Comparison of ENCODE assay signal across 11 mouse cellular contexts in genomic region chrX:166688779-166689178, GRCm38 (mm10).
DNase-seq lines count a peak whose midpoint lies in the region; ATAC-seq and TF ChIP-seq lines count a peak whose summit lies in the region.
"Had no signal": no experiment of that assay in that cellular context is flagged by ENCODE, and none has a peak within 500 bp of the region (broad histone marks: within the 10 kb centered on the region; RNA-seq: fewer than 3 reads in every experiment).

No protein-coding gene starts in this region.

- WGBS in embryonic facial prominence, embryonic 10.5 days, result 87% methylated on average over 3 of the region's 3 CpGs
- WGBS in intestine, postnatal 0 days, result 72% methylated on average over 3 of the region's 3 CpGs

- no peak overlapping the region for H3K9ac ChIP-seq in intestine, postnatal 0 days (ENCODE audit: low read depth, low read length)
- H3K9ac ChIP-seq: embryonic facial prominence, embryonic 12.5 days; kidney, embryonic 15.5 days; lung, embryonic 15.5 days had no signal

- no peaks in the 10 kb centered on the region for H3K36me3 ChIP-seq in embryonic facial prominence, embryonic 10.5 days (replicated peaks)
- H3K36me3 ChIP-seq in intestine, postnatal 0 days (ENCODE audit: control insufficient read depth, insufficient read depth), result no peaks in the 10 kb centered on the region
- H3K36me3 ChIP-seq: embryonic facial prominence, embryonic 12.5 days; kidney, embryonic 15.5 days; lung, embryonic 15.5 days had no signal

- peak; percentile 19 to 59 for DNase-seq in layer of hippocampus, adult 18-20 months (ENCODE audit: low spot score in 2 of 2)
- no peak for DNase-seq in layer of hippocampus, postnatal 10 days (ENCODE audit: low spot score in 2 of 2)
- DNase-seq in induced T-regulatory cell, adult 2 months (ENCODE audit: low read depth), result peak; percentile 2
- peak; percentile 32 for DNase-seq in thymus, postnatal 14 days
- DNase-seq in embryonic facial prominence, embryonic 10.5 days (ENCODE audit: low spot score), result no peak

- no peak overlapping the region for H3K27ac ChIP-seq in embryonic facial prominence, embryonic 10.5 days (replicated peaks)
- no peak overlapping the region for H3K27ac ChIP-seq in intestine, postnatal 0 days (ENCODE audit: low read depth, low read length)
- H3K27ac ChIP-seq: embryonic facial prominence, embryonic 12.5 days; kidney, embryonic 15.5 days; lung, embryonic 15.5 days had no signal

- H3K4me2 ChIP-seq in intestine, postnatal 0 days (replicated peaks; ENCODE audit: low read depth), result no peak overlapping the region
- H3K4me2 ChIP-seq: embryonic facial prominence, embryonic 12.5 days; kidney, embryonic 15.5 days; lung, embryonic 15.5 days had no signal

- TF ChIP-seq CTCF in intestine, postnatal 0 days (IDR thresholded peaks at IDR 0.05; ENCODE audit: low read depth), result no peak

- H3K4me1 ChIP-seq in embryonic facial prominence, embryonic 10.5 days, result no peaks in the 10 kb centered on the region
- no peaks in the 10 kb centered on the region for H3K4me1 ChIP-seq in intestine, postnatal 0 days (replicated peaks; ENCODE audit: control insufficient read depth, insufficient read depth, low read length)
- H3K4me1 ChIP-seq: embryonic facial prominence, embryonic 12.5 days; kidney, embryonic 15.5 days; lung, embryonic 15.5 days had no signal

- ATAC-seq in activated CD4-positive, CD25-positive, alpha-beta regulatory T cell, adult 4 months, result peak; percentile 52
- ATAC-seq in monocyte, adult 5-6 weeks (replicated peaks; ENCODE audit: insufficient number of reproducible peaks, low FRiP score, low TSS enrichment, poor library complexity, severe bottlenecking), result no peak
- ATAC-seq in intestine, postnatal 0 days, result no peak

- H3K4me3 ChIP-seq in embryonic facial prominence, embryonic 10.5 days, result no peak overlapping the region
- no peak overlapping the region for H3K4me3 ChIP-seq in intestine, postnatal 0 days (ENCODE audit: low read depth, low read length)
- H3K4me3 ChIP-seq: embryonic facial prominence, embryonic 12.5 days; kidney, embryonic 15.5 days; lung, embryonic 15.5 days had no signal

- H3K27me3 ChIP-seq in embryonic facial prominence, embryonic 10.5 days (replicated peaks; ENCODE audit: low read depth, poor library complexity, severe bottlenecking), result peaks cover 81% of the 10 kb centered on the region
- H3K27me3 ChIP-seq in intestine, postnatal 0 days (replicated peaks; ENCODE audit: control insufficient read depth, insufficient read depth, low read length), result 0 out of 2 replicates have a peak, but pooled peaks cover 4% of the 10 kb centered on the region
- H3K27me3 ChIP-seq: embryonic facial prominence, embryonic 12.5 days; lung, embryonic 15.5 days had no signal

- no peaks in the 10 kb centered on the region for H3K9me3 ChIP-seq in embryonic facial prominence, embryonic 10.5 days
- H3K9me3 ChIP-seq in intestine, postnatal 0 days (ENCODE audit: control insufficient read depth), result no peaks in the 10 kb centered on the region
- H3K9me3 ChIP-seq: embryonic facial prominence, embryonic 12.5 days; kidney, embryonic 15.5 days; lung, embryonic 15.5 days had no signal

Comparison
In these comparisons a context has a peak if more than half of its experiments do, and no peak if none do; other contexts are left out.
1. DNase-seq: peak in layer of hippocampus, adult 18-20 months (2 of 2), induced T-regulatory cell, adult 2 months (single experiment) and thymus, postnatal 14 days (single experiment); none in layer of hippocampus, postnatal 10 days (0 of 2) and embryonic facial prominence, embryonic 10.5 days (single experiment).